Mouse (Mus musculus) bone marrow macrophage, adult 2 months (primary cell): ENCODE data around the gene Nkx2-2. TPM values are rescaled to one million over a fixed set of nuclear protein-coding genes. Genes with fewer than 3 reads are reported as not detected.

Source experiments
- H3K27ac ChIP-seq: 2 replicates; pipeline ENCODE4 v1.5.1; 2012; ENCODE audit warnings: low read depth, low read length; ENCODE audit not compliant: insufficient read depth
- H3K4me1 ChIP-seq: 2 replicates; pipeline ENCODE4 v1.6.1; 2012; ENCODE audit warnings: low read length; ENCODE audit not compliant: control insufficient read depth, insufficient read depth
- H3K4me3 ChIP-seq: 2 replicates; pipeline ENCODE4 v1.5.1; 2012; ENCODE audit warnings: mild to moderate bottlenecking, low read length, moderate library complexity; ENCODE audit not compliant: insufficient read depth
- CTCF ChIP-seq: IDR thresholded peaks from 2 replicates; pipeline ENCODE4 v1.5.1; 2012; ENCODE audit warnings: low read depth, mild to moderate bottlenecking, low read length, moderate library complexity
- POLR2A ChIP-seq: IDR thresholded peaks from 2 replicates; pipeline ENCODE4 v1.6.1; 2012; ENCODE audit warnings: mild to moderate bottlenecking, low read depth, low read length, borderline replicate concordance
- polyA plus RNA-seq: library from polyadenylated mRNA; stranded (reverse); fragments of >200 nt; gene quantifications from 2 replicates; pipeline ENCODE4 v1.2.4, GENCODE M21; 2012; ENCODE audit not compliant: missing spikeins, insufficient read depth, insufficient read length

The Nkx2-2 gene
- not detected in 2 replicates for polyA plus RNA-seq

DNA sequence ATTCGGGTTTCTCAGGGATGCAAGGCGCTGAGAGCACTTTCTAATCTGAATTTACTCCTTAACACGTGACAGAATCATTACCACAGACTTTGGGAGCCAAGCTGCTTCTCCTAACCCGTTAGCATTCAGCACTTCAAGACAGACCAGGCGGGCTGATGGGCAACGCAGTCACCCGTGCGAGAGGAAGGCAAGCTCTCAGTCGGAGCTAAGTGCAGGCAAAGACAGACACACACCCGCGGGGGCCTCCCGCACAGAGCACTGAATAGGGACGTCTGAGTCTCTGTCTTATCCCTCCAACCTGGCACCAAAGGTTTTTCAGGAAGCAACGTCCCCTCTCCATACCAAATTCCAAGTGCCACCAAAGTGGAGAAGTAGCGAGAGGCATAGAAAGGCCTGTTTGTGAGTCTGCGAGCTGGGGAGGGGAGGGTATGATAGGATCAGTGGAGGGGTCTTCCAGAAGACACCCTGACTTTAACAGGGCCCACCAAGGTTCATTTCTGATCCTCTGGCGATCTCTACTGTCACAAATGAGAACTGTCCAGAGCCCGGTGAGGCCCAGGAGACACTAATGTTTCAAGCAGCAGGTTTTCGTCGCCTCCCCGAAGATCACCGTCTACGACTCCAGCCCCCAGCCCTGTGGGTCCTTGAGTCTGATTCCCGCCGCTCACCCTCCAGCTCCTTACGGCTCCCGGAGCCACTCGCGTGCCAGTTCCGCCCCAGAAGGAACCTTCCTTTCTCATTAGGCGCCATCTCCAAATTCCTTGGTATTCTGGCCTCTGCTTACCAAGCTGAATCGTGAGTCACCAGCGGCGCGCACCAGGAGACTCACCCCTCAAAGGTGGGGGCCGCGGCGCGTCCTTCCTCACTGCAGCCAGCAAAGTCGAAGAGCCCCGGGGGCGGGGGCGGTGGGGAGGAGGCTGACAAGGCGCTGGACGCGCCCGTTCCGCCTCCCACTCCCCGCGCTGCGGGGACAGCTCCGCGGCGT, at the start of gene Nkx2-2:
Gene Nkx2-2, minus strand, starts transcription at position 973 of the 985 bp plus-strand sequence.
- TF ChIP-seq CTCF (no peak), POLR2A (no peak)
- no peak within 1 kb of the TSS for H3K4me3 ChIP-seq
- no peak within 1 kb of the TSS for H3K27ac ChIP-seq
- no peaks in the 10 kb centered on the region for H3K4me1 ChIP-seq

DNA sequence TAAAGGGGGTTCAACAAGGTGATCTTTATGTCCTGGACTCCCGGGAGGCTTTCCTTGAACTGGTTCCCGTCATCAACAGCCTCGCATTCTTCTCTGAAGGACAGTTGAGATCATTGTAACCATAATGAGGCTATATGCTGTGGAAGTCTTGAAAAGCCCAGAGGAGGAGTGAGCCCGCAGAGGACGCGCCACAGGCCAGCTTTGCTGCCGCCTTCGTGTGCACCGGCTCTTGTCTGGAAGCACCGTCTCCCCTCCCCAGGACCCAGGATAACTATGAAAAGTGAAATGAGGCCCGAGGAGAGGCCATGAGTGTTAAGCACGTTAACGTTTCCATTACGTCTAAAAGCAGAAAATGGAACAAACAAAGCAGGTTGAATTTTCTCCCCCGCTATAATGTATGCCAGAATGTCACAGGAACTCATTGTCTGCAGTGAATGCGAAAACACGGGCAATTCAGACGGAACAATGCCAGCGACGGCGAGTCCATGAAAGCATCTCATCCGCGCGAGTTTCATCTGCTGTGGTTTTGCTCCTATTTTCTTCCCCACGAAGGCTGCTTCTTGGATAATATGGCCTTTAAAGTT, 41.8 kb upstream of the Nkx2-2 start:
- Histone ChIP-seq H3K4me3 (no peak overlapping the region), H3K4me1 (no peaks in the 10 kb centered on the region), H3K27ac (no peak overlapping the region)
- no peak for TF ChIP-seq CTCF
- TF ChIP-seq POLR2A = no peak

DNA sequence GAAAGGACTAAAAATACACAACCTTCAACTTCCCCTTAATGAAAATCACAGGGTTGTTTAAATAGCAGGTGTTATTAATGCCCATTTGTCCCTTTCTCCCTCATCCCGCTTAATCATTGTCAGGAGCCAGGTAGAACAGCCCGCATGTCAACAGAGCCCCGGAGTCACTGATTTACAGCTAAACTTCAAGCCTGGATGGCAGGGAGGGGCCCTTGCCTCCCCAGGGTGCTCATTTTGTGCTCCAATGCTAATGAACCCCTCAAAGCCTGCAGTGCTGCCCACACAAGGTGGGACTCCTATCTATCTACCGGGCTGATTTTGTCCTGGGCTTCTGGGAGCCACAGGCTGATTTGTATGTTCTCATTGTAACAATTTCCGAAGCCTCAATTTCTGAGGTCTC, 37.1 kb upstream of the Nkx2-2 start:
- no peaks in the 10 kb centered on the region for H3K4me1 ChIP-seq
- H3K27ac ChIP-seq = no peak overlapping the region
- TF ChIP-seq CTCF (no peak), POLR2A (no peak)
- H3K4me3 ChIP-seq = no peak overlapping the region

DNA sequence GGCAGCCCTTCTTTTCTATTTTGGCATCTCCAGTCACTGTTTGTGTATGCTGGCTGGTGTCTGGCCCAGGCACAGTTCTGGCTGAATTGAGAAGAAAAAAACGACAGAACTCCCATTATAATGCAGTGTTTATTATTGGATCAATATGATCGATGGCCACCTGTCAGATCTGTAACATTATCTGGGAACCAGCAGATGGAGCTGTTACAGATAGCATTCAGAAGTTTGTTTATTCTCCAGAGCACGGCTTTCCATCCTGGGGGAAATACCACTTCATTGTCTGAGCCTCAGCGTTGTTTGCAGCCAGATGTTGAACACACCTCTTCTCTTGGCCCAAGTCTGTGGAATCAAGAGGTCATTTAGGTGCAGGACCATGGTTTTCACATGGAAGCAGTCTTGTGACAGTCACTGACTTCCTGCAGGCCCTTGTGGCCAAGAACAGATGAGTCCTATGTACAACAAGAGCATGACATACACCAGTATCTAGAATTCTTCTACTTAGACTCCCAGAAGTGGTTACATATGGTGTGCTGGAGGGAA, 11.1 kb upstream of the Nkx2-2 start:
- Histone ChIP-seq H3K4me1 (no peaks in the 10 kb centered on the region), H3K27ac (no peak overlapping the region), H3K4me3 (no peak overlapping the region)
- no peak for TF ChIP-seq CTCF
- TF ChIP-seq POLR2A = no peak

DNA sequence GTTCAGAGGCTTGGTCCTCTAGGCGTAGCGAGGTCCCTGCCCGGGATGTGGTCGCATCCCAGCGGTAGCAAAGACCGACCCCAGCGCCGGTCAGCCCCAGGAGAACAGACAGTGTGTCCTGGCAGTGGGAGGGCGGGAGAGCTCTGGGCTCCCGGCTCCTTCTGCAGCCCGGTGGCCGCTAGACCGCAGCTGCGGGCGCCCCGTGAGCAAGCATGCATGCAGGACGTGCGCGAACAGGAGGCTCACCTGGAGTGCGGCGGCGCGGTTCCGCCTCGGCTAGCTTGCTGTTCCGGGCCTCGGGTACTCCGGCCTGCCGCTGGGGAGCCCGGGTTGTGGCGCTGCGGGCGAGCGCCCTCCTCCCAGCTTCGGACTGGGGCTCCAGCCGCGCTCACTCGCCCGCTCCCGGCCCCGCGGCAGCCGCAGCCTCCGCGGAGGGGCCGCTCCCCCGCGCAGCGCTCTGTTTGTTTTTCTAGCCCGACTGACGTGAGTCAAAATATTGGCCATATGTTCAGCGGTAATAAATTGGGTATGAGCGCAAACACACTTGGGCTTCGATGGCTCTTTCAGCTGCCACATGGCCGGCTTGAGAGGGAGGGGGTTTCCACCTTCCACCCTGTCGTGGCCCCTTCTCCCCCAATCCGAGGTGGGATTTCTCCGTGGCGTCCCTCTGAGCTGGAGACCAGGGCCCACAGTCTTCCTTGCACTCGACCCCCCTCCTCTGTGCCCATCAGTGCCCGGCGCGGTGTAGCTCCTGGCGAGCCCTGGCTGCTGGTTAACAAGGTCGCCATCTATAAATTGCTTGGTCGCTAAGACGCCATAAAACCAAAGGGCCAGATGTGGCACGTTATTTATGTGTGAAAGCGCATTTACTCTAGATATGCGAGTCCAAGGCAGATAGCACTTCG, 920 bp upstream of the Nkx2-2 start:
- H3K4me1 ChIP-seq = no peaks in the 10 kb centered on the region
- TF ChIP-seq POLR2A = no peak
- TF ChIP-seq CTCF = no peak
- H3K27ac ChIP-seq = no peak overlapping the region
- H3K4me3 ChIP-seq = no peak overlapping the region

DNA sequence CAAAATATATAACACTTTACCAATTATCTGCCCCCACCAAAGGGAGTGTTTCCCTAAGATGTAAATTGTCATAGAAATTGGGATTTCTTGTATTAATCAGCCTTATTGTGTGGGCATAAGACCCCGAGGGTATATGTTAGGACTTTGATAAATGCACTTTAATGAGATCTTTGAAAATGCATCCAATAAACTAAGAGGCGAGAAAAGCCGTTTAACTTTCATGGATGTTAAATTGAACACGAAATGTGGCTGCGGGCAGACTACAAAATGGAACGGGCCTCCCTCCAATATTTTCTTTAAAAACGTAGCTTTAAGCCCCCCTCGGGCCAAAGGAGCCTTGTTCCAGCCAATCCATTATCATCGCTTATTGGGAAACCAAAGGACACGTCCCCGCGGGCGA, 1.3 kb downstream of the Nkx2-2 start:
- H3K27ac ChIP-seq = no peak overlapping the region
- no peak overlapping the region for H3K4me3 ChIP-seq
- TF ChIP-seq CTCF (no peak), POLR2A (no peak)
- H3K4me1 ChIP-seq = no peaks in the 10 kb centered on the region

DNA sequence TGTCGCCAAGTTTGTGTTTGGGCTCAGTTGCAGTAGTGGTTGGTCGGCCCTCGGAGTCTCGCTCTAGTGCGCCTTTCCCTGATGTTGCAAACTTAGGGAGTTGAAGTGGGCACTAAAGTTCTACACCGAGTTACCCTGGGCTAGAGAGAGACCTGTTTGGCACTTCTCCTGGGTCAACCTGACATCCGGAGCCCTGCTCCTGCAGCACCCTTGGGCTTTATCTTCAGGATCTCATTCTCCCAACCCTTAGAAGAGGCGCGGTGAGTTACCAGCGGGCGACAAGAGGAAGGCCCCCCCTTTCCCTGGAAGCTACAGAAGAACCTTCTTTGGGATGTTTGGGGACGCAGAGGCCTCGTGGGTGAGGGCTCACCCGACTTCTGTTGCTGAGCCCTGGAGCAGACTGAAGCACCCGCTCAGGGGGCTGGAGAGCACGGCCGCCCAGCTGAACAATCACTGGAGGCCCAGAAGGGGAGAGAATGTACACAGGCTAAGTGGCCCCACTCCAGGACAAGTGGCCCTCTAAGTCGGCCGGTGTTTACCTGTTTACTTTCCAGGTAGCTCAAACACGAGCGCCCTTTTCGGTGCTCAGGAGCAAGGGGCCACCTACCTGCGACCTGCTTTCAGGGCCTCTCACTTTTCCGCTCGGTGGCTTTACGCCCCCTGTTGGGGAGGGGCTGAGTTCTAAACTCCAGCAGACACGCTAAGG, 3.6 kb downstream of the Nkx2-2 start:
- Histone ChIP-seq H3K27ac (no peak overlapping the region), H3K4me3 (no peak overlapping the region), H3K4me1 (0 out of 2 replicates have a peak, but pooled peaks cover 2% of the 10 kb centered on the region)
- TF ChIP-seq POLR2A (no peak), CTCF (no peak)

DNA sequence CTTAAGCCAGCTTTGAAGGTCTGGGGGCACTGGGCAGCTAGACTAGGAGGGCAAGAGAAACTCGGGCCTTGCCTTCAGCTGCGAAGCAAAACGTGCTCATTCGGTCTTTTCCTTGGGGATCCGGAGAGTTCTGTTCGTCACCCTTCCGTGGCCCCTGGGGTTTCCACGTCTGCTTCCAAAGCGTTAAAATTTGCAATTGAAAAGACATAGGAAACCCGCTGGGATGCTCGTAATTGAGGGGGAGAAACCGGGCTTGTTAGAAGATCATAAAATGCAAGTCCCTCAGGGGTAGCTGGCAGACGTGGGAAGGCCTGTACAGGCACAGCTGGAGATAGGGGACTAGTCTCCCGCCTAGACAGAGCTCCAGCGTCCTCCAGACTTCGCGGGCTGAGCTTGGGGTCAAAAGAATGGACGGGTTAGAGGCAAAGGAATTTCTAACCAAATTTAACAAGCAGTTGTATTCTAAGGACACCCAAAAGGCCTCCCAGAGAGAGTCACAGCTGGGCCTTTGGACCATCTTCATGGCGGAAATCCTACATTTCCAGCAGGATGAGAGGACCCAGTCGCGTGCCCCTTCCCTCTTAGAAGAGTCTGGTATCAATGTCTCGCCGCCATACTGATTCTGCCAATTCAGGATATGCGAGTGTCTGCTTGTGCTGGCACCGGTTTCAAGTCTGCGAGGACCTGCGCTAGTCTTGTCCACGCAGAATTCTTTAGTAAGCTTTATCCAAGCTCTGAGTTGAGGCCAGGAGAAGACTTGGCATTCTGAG, 4.3 kb downstream of the Nkx2-2 start:
- no peak overlapping the region for H3K4me3 ChIP-seq
- H3K4me1 ChIP-seq = 0 out of 2 replicates have a peak, but pooled peaks cover 2% of the 10 kb centered on the region
- TF ChIP-seq POLR2A (no peak), CTCF (no peak)
- H3K27ac ChIP-seq = no peak overlapping the region
